Mouse (Mus musculus): ENCODE data around the gene Olfr809. TPM values are rescaled to one million over a fixed set of nuclear protein-coding genes. Genes with fewer than 3 reads are reported as not detected.

The Olfr809 gene
- not detected in 2 replicates for polyA plus RNA-seq (2012; rRNA removed)

GRCm38 (mm10) chr10:129774338-129774737 lies at the start of gene Olfr809:
Gene Olfr809, plus strand, starts transcription at chr10:129774638.

GRCm38 (mm10) chr10:129729275-129729674 lies 45.2 kb upstream of the Olfr809 start, which contains the start of gene Olfr805:
Gene Olfr805, minus strand, starts transcription at chr10:129729375.

GRCm38 (mm10) chr10:129741821-129742220 lies 32.6 kb upstream of the Olfr809 start, which contains the start of gene Olfr806:
Gene Olfr806, minus strand, starts transcription at chr10:129741921.

GRCm38 (mm10) chr10:129757693-129758092 lies 16.7 kb upstream of the Olfr809 start, which contains the start of gene Olfr807:
Gene Olfr807, minus strand, starts transcription at chr10:129757793.

GRCm38 (mm10) chr10:129765182-129765581 lies 9.3 kb upstream of the Olfr809 start, which contains the start of gene Olfr808:
Gene Olfr808, plus strand, starts transcription at chr10:129765482.

GRCm38 (mm10) chr10:129794817-129795216 lies 20.4 kb downstream of the Olfr809 start, which contains the start of gene Olfr810:
Gene Olfr810, minus strand, starts transcription at chr10:129794917.

GRCm38 (mm10) chr10:129804296-129804695 lies 29.9 kb downstream of the Olfr809 start, which contains the start of gene Olfr811:
Gene Olfr811, minus strand, starts transcription at chr10:129804396.

Other genes starting within 250 kb of the Olfr809 start
- gene Olfr792, start 235.5 kb upstream of the Olfr809 start, polyA plus RNA-seq (2012; rRNA removed): not detected in 2 replicates
- not detected in 2 replicates for gene Olfr794, start 207.0 kb upstream of the Olfr809 start, polyA plus RNA-seq (2012; rRNA removed)
- not detected in 2 replicates for gene Olfr796, start 162.1 kb upstream of the Olfr809 start, polyA plus RNA-seq (2012; rRNA removed)
- not detected in 2 replicates for gene Olfr798, start 146.7 kb upstream of the Olfr809 start, polyA plus RNA-seq (2012; rRNA removed)
- not detected in 2 replicates for gene Olfr799, start 137.2 kb upstream of the Olfr809 start, polyA plus RNA-seq (2012; rRNA removed)
- gene Olfr800, start 116.9 kb upstream of the Olfr809 start, polyA plus RNA-seq (2012; rRNA removed): not detected in 2 replicates
- gene Olfr801, start 100.8 kb upstream of the Olfr809 start, polyA plus RNA-seq (2012; rRNA removed): not detected in 2 replicates
- gene Olfr802, start 86.5 kb upstream of the Olfr809 start, polyA plus RNA-seq (2012; rRNA removed): not detected in 2 replicates
- gene Olfr803, start 80.4 kb upstream of the Olfr809 start, polyA plus RNA-seq (2012; rRNA removed): not detected in 2 replicates
- not detected in 2 replicates for gene Olfr804, start 71.4 kb upstream of the Olfr809 start, polyA plus RNA-seq (2012; rRNA removed)
- gene Olfr805, start 45.3 kb upstream of the Olfr809 start, polyA plus RNA-seq (2012; rRNA removed): not detected in 2 replicates
- not detected in 2 replicates for gene Olfr806, start 32.7 kb upstream of the Olfr809 start, polyA plus RNA-seq (2012; rRNA removed)
- not detected in 2 replicates for gene Olfr807, start 16.8 kb upstream of the Olfr809 start, polyA plus RNA-seq (2012; rRNA removed)
- gene Olfr808, start 9.2 kb upstream of the Olfr809 start, polyA plus RNA-seq (2012; rRNA removed): not detected in 2 replicates
- not detected in 2 replicates for gene Olfr810, start 20.3 kb downstream of the Olfr809 start, polyA plus RNA-seq (2012; rRNA removed)
- gene Olfr811, start 29.8 kb downstream of the Olfr809 start, polyA plus RNA-seq (2012; rRNA removed): not detected in 2 replicates
- not detected in 2 replicates for gene Olfr812, start 71.5 kb downstream of the Olfr809 start, polyA plus RNA-seq (2012; rRNA removed)
- gene Olfr813, start 80.7 kb downstream of the Olfr809 start, polyA plus RNA-seq (2012; rRNA removed): not detected in 2 replicates
- gene Olfr814, start 105.2 kb downstream of the Olfr809 start, polyA plus RNA-seq (2012; rRNA removed): not detected in 2 replicates
- gene Olfr815, start 131.2 kb downstream of the Olfr809 start, polyA plus RNA-seq (2012; rRNA removed): not detected in 2 replicates
- gene Olfr816, start 141.0 kb downstream of the Olfr809 start, polyA plus RNA-seq (2012; rRNA removed): not detected in 2 replicates
- gene Olfr818, start 174.5 kb downstream of the Olfr809 start, polyA plus RNA-seq (2012; rRNA removed): not detected in 2 replicates
- gene Olfr819, start 192.6 kb downstream of the Olfr809 start, polyA plus RNA-seq (2012; rRNA removed): not detected in 2 replicates
- gene Olfr247, start 201.5 kb downstream of the Olfr809 start, polyA plus RNA-seq (2012; rRNA removed): not detected in 2 replicates
- not detected in 2 replicates for gene Gm10310, start 210.4 kb downstream of the Olfr809 start, polyA plus RNA-seq (2012; rRNA removed)
- gene Olfr820, start 238.0 kb downstream of the Olfr809 start, polyA plus RNA-seq (2012; rRNA removed): not detected in 2 replicates

Data from central nervous system, embryonic 11.5 days (tissue).